Mouse (Mus musculus): ENCODE data around the gene Kdm2a.

DNA sequence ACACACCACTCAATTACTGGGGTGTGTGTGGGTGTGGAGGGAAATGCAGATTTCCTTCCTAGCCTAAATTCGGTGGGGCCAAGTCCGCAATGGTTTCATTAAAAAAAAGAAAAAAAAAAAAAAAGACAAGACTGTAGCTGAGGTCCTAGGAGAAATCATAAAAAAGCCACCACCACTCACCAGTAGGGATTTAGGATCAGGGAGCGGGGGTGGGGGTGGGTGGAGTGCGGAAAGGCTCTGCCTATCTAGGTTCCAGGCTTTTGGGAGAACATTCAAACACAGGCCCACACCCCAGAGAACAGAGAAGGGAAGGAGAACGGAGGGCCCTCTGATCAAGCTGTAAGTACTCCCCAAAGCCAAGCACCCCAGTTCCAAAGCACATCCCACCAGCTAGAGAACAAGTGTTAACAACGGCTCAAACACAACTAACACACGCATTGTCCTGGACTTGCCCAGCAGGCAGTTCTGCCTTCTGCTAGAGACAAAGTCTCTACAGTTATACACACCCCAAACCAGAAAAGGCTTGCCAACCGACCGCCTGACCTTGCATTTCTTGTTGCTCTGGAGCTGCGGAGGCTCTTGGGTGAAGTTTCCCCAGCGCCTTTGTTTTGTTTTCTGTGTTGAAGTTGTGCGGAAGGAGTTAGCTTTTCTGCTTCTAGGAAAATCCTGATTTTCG is 64.8 kb downstream of the Kdm2a start:
- no peak for TF ChIP-seq POLR2A (IDR thresholded peaks at IDR 0.05; ENCODE audit: low read depth, low read length)
- TF ChIP-seq CTCF (IDR thresholded peaks at IDR 0.05; ENCODE audit: extremely low read depth, insufficient read length, insufficient replicate concordance, low read depth, low read length), result no peak

Data from small intestine, adult 2 months (tissue).